Mouse (Mus musculus) adrenal gland, adult 10 weeks (tissue): Measurements from ENCODE around the gene Gm8890. TPM values are rescaled to one million over a fixed set of nuclear protein-coding genes. Genes with fewer than 3 reads are reported as not detected.

Source experiments
- polyA plus RNA-seq: library from polyadenylated mRNA; stranded (reverse); fragments of 350-450 nt; fragmentation: Illumina TruSeq; extraction: RNeasy Lipid Tissue Mini Kit (QIAGEN cat#74804); gene quantifications from one replicate; pipeline ENCODE4 v1.2.3, GENCODE M21; 2014; ENCODE audit warnings: low read depth, low replicate concordance

Gene Gm8890
- polyA plus RNA-seq: not detected

DNA sequence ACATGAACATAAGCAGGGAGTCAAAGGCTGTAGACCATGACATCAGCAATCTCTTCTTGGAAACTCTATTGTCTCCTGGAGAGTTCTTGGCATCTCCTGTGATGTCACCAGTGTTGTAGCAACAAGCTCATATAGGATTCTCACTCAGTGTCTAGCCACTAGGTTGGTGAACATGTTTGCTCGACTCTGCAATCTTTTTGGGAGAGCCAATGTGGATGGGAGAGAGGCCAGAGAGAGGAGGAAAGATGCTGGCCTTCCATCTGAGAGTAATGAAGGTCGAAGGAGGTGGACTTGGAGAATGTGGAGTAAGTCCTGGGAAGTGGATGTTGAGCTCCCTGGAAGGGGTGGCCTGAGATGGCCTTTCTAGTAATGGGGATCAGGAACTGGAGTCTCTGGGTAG lies at the start of gene Gm8890:
Gm8890 (plus strand) TSS at position 301 of the 400 bp plus-strand sequence.

Other genes starting within 250 kb of the Gm8890 start
- gene Gm8879, start 128.4 kb upstream of the Gm8890 start, polyA plus RNA-seq: not detected
- not detected for gene Gm5861, start 73.0 kb upstream of the Gm8890 start, polyA plus RNA-seq
- gene Speer1, start 85.5 kb downstream of the Gm8890 start, polyA plus RNA-seq: not detected
- gene Gm8897, start 160.4 kb downstream of the Gm8890 start, polyA plus RNA-seq: not detected
- not detected for gene Gm8906, start 246.7 kb downstream of the Gm8890 start, polyA plus RNA-seq